Comparison of ENCODE assay signal across 14 mouse cellular contexts in the genomic region with DNA sequence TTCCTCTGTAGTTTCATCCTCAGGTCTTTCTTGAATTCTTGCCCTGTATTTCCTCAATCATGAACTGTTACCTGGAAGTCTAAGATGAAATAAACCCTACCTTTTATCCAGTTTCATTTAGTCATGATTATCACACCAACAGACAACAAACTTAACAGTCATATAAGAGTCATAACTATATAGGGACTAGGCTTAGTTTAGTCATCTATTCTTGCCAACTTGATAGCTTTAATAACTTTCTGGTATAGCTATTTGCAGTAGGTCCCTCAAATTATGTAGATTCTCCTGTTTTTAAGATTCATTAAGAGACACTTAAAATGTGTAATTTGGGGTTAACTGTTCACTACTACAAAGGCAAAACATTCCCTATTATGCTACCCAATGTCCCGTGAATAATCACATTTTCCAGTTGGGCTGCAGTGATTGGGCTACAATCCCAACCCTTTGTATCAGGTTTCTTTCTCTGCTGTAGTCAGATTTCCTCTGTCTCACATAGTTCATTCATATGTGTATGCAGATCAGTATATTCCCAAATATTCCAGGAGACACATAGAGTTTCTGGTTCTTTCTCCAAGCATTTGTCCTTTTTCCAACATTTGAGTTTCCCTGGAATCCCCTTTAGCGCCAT.
DNase-seq lines count a peak whose midpoint lies in the region; ATAC-seq lines count a peak whose summit lies in the region.
"Had no signal": no experiment of that assay in that cellular context is flagged by ENCODE, and none has a peak within 500 bp of the region (broad histone marks: within the 10 kb centered on the region; RNA-seq: fewer than 3 reads in every experiment).

No protein-coding gene starts in this region.

- ATAC-seq in midbrain, embryonic 12.5 days (ENCODE audit: low FRiP score, low read depth): peak; percentile 85
- no peak for ATAC-seq in midbrain, embryonic 16.5 days
- peak; percentile 82 for ATAC-seq in forebrain, embryonic 14.5 days
- ATAC-seq in intestine, embryonic 15.5 days: no peak
- ATAC-seq: lung, postnatal 0 days had no signal

- H3K27me3 ChIP-seq in midbrain, embryonic 12.5 days: no peaks in the 10 kb centered on the region
- no peaks in the 10 kb centered on the region for H3K27me3 ChIP-seq in midbrain, embryonic 16.5 days (ENCODE audit: control insufficient read depth, insufficient read depth, low read depth, low read length)
- no peaks in the 10 kb centered on the region for H3K27me3 ChIP-seq in forebrain, embryonic 14.5 days (replicated peaks; ENCODE audit: control insufficient read depth, insufficient read depth, low read length)
- no peaks in the 10 kb centered on the region for H3K27me3 ChIP-seq in intestine, embryonic 15.5 days (replicated peaks)
- H3K27me3 ChIP-seq: embryonic facial prominence, embryonic 15.5 days; heart, embryonic 13.5 days; megakaryocyte, embryonic 14.5 days had no signal

- no peaks in the 10 kb centered on the region for H3K9me3 ChIP-seq in midbrain, embryonic 12.5 days
- H3K9me3 ChIP-seq in midbrain, embryonic 16.5 days (replicated peaks; ENCODE audit: control insufficient read depth, low read length, poor library complexity, severe bottlenecking): no peaks in the 10 kb centered on the region
- H3K9me3 ChIP-seq in forebrain, embryonic 14.5 days (replicated peaks; ENCODE audit: control insufficient read depth, low read length): no peaks in the 10 kb centered on the region
- H3K9me3 ChIP-seq in intestine, embryonic 15.5 days: no peaks in the 10 kb centered on the region
- H3K9me3 ChIP-seq: embryonic facial prominence, embryonic 15.5 days; heart, embryonic 13.5 days; megakaryocyte, embryonic 14.5 days had no signal

- no peak overlapping the region for H3K4me2 ChIP-seq in midbrain, embryonic 12.5 days (replicated peaks)
- no peak overlapping the region for H3K4me2 ChIP-seq in midbrain, embryonic 16.5 days (ENCODE audit: low read length)
- H3K4me2 ChIP-seq in forebrain, embryonic 14.5 days (ENCODE audit: low read length): no peak overlapping the region
- H3K4me2 ChIP-seq in intestine, embryonic 15.5 days (replicated peaks): no peak overlapping the region
- H3K4me2 ChIP-seq: embryonic facial prominence, embryonic 15.5 days; heart, embryonic 13.5 days; liver, embryonic 11.5 days had no signal

- no peaks in the 10 kb centered on the region for H3K36me3 ChIP-seq in midbrain, embryonic 12.5 days
- H3K36me3 ChIP-seq in midbrain, embryonic 16.5 days (ENCODE audit: control insufficient read depth, insufficient read depth, low read length): no peaks in the 10 kb centered on the region
- no peaks in the 10 kb centered on the region for H3K36me3 ChIP-seq in forebrain, embryonic 14.5 days (ENCODE audit: control insufficient read depth, insufficient read depth, low read length)
- no peaks in the 10 kb centered on the region for H3K36me3 ChIP-seq in intestine, embryonic 15.5 days
- H3K36me3 ChIP-seq: embryonic facial prominence, embryonic 15.5 days; heart, embryonic 13.5 days had no signal

- WGBS in midbrain, embryonic 12.5 days: 44% methylated on average over 2 of the region's 2 CpGs
- 46% methylated on average over 2 of the region's 2 CpGs for WGBS in midbrain, embryonic 16.5 days
- WGBS in forebrain, embryonic 14.5 days: 16% methylated on average over 2 of the region's 2 CpGs
- WGBS in intestine, embryonic 15.5 days: 78% methylated on average over 2 of the region's 2 CpGs

- no peak overlapping the region for H3K9ac ChIP-seq in midbrain, embryonic 12.5 days (replicated peaks)
- no peak overlapping the region for H3K9ac ChIP-seq in midbrain, embryonic 16.5 days (ENCODE audit: low read depth, low read length)
- no peak overlapping the region for H3K9ac ChIP-seq in forebrain, embryonic 14.5 days (ENCODE audit: low read length)
- no peak overlapping the region for H3K9ac ChIP-seq in intestine, embryonic 15.5 days
- H3K9ac ChIP-seq: embryonic facial prominence, embryonic 15.5 days; heart, embryonic 13.5 days had no signal

- H3K4me1 ChIP-seq in midbrain, embryonic 12.5 days: no peaks in the 10 kb centered on the region
- no peaks in the 10 kb centered on the region for H3K4me1 ChIP-seq in midbrain, embryonic 16.5 days (ENCODE audit: control insufficient read depth, insufficient read depth, low read length)
- H3K4me1 ChIP-seq in forebrain, embryonic 14.5 days (ENCODE audit: control insufficient read depth, insufficient read depth, low read length): no peaks in the 10 kb centered on the region
- no peaks in the 10 kb centered on the region for H3K4me1 ChIP-seq in intestine, embryonic 15.5 days (replicated peaks)
- H3K4me1 ChIP-seq: embryonic facial prominence, embryonic 15.5 days; heart, embryonic 13.5 days; megakaryocyte, embryonic 14.5 days had no signal

- H3K4me3 ChIP-seq in midbrain, embryonic 12.5 days: no peak overlapping the region
- no peak overlapping the region for H3K4me3 ChIP-seq in midbrain, embryonic 16.5 days (ENCODE audit: low read depth, low read length)
- H3K4me3 ChIP-seq in forebrain, embryonic 14.5 days (ENCODE audit: low read depth, low read length): no peak overlapping the region
- H3K4me3 ChIP-seq in intestine, embryonic 15.5 days (replicated peaks): no peak overlapping the region
- H3K4me3 ChIP-seq: embryonic facial prominence, embryonic 15.5 days; heart, embryonic 13.5 days; megakaryocyte, embryonic 14.5 days had no signal

- DNase-seq in embryo, embryonic 11.5 days (ENCODE audit: low read depth, low spot score): peak; percentile 1
- DNase-seq in forebrain, embryonic 14.5 days (ENCODE audit: low spot score): peak; percentile 62
- peak; percentile 88 for DNase-seq in retina, postnatal 1 day
- DNase-seq in lung, adult 18-20 months: no peak
- DNase-seq: cerebellum, adult 11 months; kidney, adult 9 months had no signal

- H3K27ac ChIP-seq in midbrain, embryonic 12.5 days (replicated peaks): no peak overlapping the region
- H3K27ac ChIP-seq in midbrain, embryonic 16.5 days (ENCODE audit: low read length): no peak overlapping the region
- no peak overlapping the region for H3K27ac ChIP-seq in forebrain, embryonic 14.5 days (ENCODE audit: low read depth, low read length)
- no peak overlapping the region for H3K27ac ChIP-seq in intestine, embryonic 15.5 days
- H3K27ac ChIP-seq: embryonic facial prominence, embryonic 15.5 days; heart, embryonic 13.5 days had no signal

Comparison
In these comparisons a context has a peak if more than half of its experiments do, and no peak if none do; other contexts are left out.
1. ATAC-seq: peak in midbrain, embryonic 12.5 days (single experiment) and forebrain, embryonic 14.5 days (single experiment); none in midbrain, embryonic 16.5 days (single experiment) and intestine, embryonic 15.5 days (single experiment).
2. DNase-seq: peak in embryo, embryonic 11.5 days (single experiment), forebrain, embryonic 14.5 days (single experiment) and retina, postnatal 1 day (single experiment); none in lung, adult 18-20 months (0 of 2).